Mouse (Mus musculus): ENCODE measurements around the gene Tcfl5. TPM values are rescaled to one million over a fixed set of nuclear protein-coding genes. Genes with fewer than 3 reads are reported as not detected.
A peak's percentile ranks its signal among the peaks of the same experiment; 100 is the strongest.

The Tcfl5 gene
- polyA plus RNA-seq, 1 experiment from 2014 or later, result 0.28 TPM

DNA sequence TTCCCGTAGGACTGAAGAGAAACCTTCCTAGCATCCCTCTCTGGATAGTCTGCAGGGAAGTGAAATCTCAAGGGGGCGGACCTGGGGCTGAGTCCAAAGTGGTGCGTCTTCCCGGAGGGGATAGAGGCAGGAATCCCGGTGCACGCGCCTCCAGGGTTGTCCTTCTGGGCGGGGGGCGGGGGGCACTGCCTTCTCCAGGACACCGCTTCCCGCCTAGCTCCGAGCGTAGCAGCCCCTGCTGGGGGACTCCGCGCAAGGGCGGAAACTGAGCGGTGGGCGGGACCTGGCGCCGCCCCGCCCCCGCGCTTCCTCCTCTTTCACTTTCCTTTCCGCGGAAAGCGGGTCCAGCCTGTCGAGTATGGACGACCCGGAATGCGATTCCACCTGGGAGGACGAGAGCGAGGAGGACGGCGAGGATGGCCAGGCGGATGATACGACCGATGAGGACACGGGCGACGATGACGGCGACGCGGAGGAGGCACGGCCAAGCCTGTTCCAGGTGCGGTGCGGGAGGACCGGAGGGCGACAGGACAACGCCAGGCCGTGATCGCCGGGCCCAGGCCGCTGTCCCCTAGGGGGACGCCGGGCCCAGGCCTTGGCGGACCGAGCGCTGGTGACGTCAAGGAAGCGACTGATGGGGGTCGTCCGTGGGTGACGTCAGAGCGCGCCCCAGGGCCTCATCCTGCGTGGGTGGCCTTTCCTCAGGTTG is 53.2 kb downstream of the Tcfl5 start, which contains the start of gene Ogfr:
TSS of gene Ogfr (plus strand) at position 123 of the 709 bp plus-strand sequence.
- H3K27me3 ChIP-seq (ENCODE audit: control insufficient read depth, insufficient read depth, low read length), result no peaks in the 10 kb centered on the region
- H3K9ac ChIP-seq (ENCODE audit: low read length), result peak within 1 kb of the TSS; percentile 90
- DNase-seq (ENCODE audit: low spot score), result peak; percentile 90
- 0% methylated on average over 66 of the region's 67 CpGs for WGBS
- peak within 1 kb of the TSS; percentile 81 for H3K4me2 ChIP-seq (ENCODE audit: low read depth, severe bottlenecking)
- H3K9me3 ChIP-seq (ENCODE audit: control insufficient read depth, low read length), result no peaks in the 10 kb centered on the region
- H3K4me3 ChIP-seq (ENCODE audit: low read depth, low read length), result peak within 1 kb of the TSS; percentile 93
- ATAC-seq (ENCODE audit: insufficient number of reproducible peaks, low FRiP score, low TSS enrichment, low read depth), result peak; percentile 91
- H3K36me3 ChIP-seq (ENCODE audit: control insufficient read depth, insufficient read depth, low read length), result peaks cover 14% of the 10 kb centered on the region; the same call in 1 of the 2 replicates
- peak within 1 kb of the TSS; percentile 86 for H3K27ac ChIP-seq (replicated peaks; ENCODE audit: low read depth, low read length)
- H3K4me1 ChIP-seq (ENCODE audit: control insufficient read depth, insufficient read depth, low read length), result peaks cover 7% of the 10 kb centered on the region; the same call in 1 of the 2 replicates

- ATAC-seq (ENCODE audit: insufficient number of reproducible peaks, low FRiP score, low TSS enrichment, low read depth), result peak; percentile 11; the same call in 1 of the 2 replicates
- 46% methylated on average over 6 of the region's 6 CpGs for WGBS
These were observed 53.8 kb downstream of the Tcfl5 start for GRCm38 (mm10) chr2:180588736-180589122.

GRCm38 (mm10) chr2:180583154-180583507 is 59.4 kb downstream of the Tcfl5 start:
- peak overlapping the region; percentile 84 for H3K9ac ChIP-seq (ENCODE audit: low read length)
- WGBS, result 31% methylated on average over 7 of the region's 7 CpGs
- H3K4me3 ChIP-seq (ENCODE audit: low read depth, low read length), result peak overlapping the region; percentile 80
- H3K27ac ChIP-seq (replicated peaks; ENCODE audit: low read depth, low read length), result no peak overlapping the region
- ATAC-seq (ENCODE audit: insufficient number of reproducible peaks, low FRiP score, low TSS enrichment, low read depth) (no peak; the same call in 1 of the 2 replicates), DNase-seq (ENCODE audit: low spot score) (no peak)
- peaks cover 3% of the 10 kb centered on the region; the same call in 1 of the 2 replicates for H3K36me3 ChIP-seq (ENCODE audit: control insufficient read depth, insufficient read depth, low read length)
- no peaks in the 10 kb centered on the region for H3K9me3 ChIP-seq (ENCODE audit: control insufficient read depth, low read length)
- H3K4me2 ChIP-seq (ENCODE audit: low read depth, severe bottlenecking), result peak overlapping the region; percentile 75
- H3K27me3 ChIP-seq (ENCODE audit: control insufficient read depth, insufficient read depth, low read length), result no peaks in the 10 kb centered on the region
- H3K4me1 ChIP-seq (ENCODE audit: control insufficient read depth, insufficient read depth, low read length), result peaks cover 6% of the 10 kb centered on the region; the same call in 1 of the 2 replicates

More at GRCm38 (mm10) chr2:180588736-180589122, 53.8 kb downstream of the Tcfl5 start:
- H3K9me3 ChIP-seq (ENCODE audit: control insufficient read depth, low read length), result no peaks in the 10 kb centered on the region
- H3K4me1 ChIP-seq (ENCODE audit: control insufficient read depth, insufficient read depth, low read length), result peaks cover 7% of the 10 kb centered on the region
- peak overlapping the region; percentile 90 for H3K9ac ChIP-seq (ENCODE audit: low read length)
- H3K36me3 ChIP-seq (ENCODE audit: control insufficient read depth, insufficient read depth, low read length), result peaks cover 13% of the 10 kb centered on the region; the same call in 1 of the 2 replicates
- no peaks in the 10 kb centered on the region for H3K27me3 ChIP-seq (ENCODE audit: control insufficient read depth, insufficient read depth, low read length)
- H3K4me3 ChIP-seq (ENCODE audit: low read depth, low read length), result peak overlapping the region; percentile 93
- no peak for DNase-seq (ENCODE audit: low spot score)
- peak overlapping the region; percentile 81 for H3K4me2 ChIP-seq (ENCODE audit: low read depth, severe bottlenecking)
- peak overlapping the region; percentile 86; the same call in 1 of the 2 replicates for H3K27ac ChIP-seq (replicated peaks; ENCODE audit: low read depth, low read length)

DNA sequence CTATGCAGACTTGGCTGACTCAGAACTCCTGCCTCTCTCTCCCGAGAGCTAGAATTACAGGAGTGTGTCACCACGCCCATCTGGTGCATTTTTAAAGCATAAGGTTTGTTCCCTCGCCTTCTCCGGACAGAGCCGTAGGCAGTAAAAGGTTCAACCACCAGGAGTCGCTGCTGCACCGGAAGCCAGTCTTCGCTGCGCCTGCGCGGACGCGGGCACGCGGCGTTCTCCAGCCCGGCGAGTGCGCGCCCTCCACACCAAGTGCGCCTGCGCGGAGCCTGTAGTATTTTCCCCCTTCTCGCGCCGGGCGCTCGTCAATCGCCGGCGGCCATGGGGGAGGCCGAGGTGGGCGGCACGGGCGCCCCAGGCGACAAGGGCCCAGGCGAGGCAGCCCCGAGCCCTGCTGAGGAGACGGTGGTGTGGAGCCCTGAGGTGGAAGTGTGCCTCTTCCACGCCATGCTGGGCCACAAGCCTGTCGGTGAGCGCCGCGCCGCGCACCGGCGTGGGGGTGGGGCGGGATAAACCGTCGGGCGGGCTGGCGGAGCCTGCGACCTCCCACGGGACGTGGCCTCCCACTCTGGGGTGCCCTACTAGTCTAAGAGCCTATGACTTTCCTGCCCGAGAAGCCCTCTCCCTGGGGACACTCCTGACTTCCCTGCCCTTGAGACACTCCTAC is 59.9 kb downstream of the Tcfl5 start:
- peak overlapping the region; percentile 75 for H3K4me2 ChIP-seq (ENCODE audit: low read depth, severe bottlenecking)
- H3K27me3 ChIP-seq (ENCODE audit: control insufficient read depth, insufficient read depth, low read length), result no peaks in the 10 kb centered on the region
- under 1% methylated on average over 56 of the region's 57 CpGs for WGBS
- DNase-seq (ENCODE audit: low spot score), result peak; percentile 100
- no peaks in the 10 kb centered on the region for H3K9me3 ChIP-seq (ENCODE audit: control insufficient read depth, low read length)
- peaks cover 6% of the 10 kb centered on the region; the same call in 1 of the 2 replicates for H3K4me1 ChIP-seq (ENCODE audit: control insufficient read depth, insufficient read depth, low read length)
- H3K4me3 ChIP-seq (ENCODE audit: low read depth, low read length), result peak overlapping the region; percentile 80
- 0 out of 2 replicates have a peak overlapping the region, but pooled peaks have one; percentile 9 for H3K27ac ChIP-seq (replicated peaks; ENCODE audit: low read depth, low read length)
- H3K36me3 ChIP-seq (ENCODE audit: control insufficient read depth, insufficient read depth, low read length), result peaks cover 3% of the 10 kb centered on the region; the same call in 1 of the 2 replicates
- peak; percentile 83 for ATAC-seq (ENCODE audit: insufficient number of reproducible peaks, low FRiP score, low TSS enrichment, low read depth)
- H3K9ac ChIP-seq (ENCODE audit: low read length), result peak overlapping the region; percentile 84

- Histone ChIP-seq H3K27ac (replicated peaks; ENCODE audit: low read depth, low read length) (no peak within 1 kb of the TSS), H3K27me3 (ENCODE audit: control insufficient read depth, insufficient read depth, low read length) (no peaks in the 10 kb centered on the region), H3K9me3 (ENCODE audit: control insufficient read depth, low read length) (no peaks in the 10 kb centered on the region), H3K4me2 (ENCODE audit: low read depth, severe bottlenecking) (no peak within 1 kb of the TSS), H3K4me1 (ENCODE audit: control insufficient read depth, insufficient read depth, low read length) (peaks cover 6% of the 10 kb centered on the region; the same call in 1 of the 2 replicates), H3K4me3 (ENCODE audit: low read depth, low read length) (no peak within 1 kb of the TSS), H3K36me3 (ENCODE audit: control insufficient read depth, insufficient read depth, low read length) (peaks cover 3% of the 10 kb centered on the region; the same call in 1 of the 2 replicates), H3K9ac (ENCODE audit: low read length) (no peak within 1 kb of the TSS)
- 80% methylated on average over 3 of the region's 3 CpGs for WGBS
- DNase-seq (ENCODE audit: low spot score), result no peak
- ATAC-seq (ENCODE audit: insufficient number of reproducible peaks, low FRiP score, low TSS enrichment, low read depth), result no peak
These were observed 61.5 kb downstream of the Tcfl5 start, which contains the start of gene Mrgbp for GRCm38 (mm10) chr2:180581002-180581401. TSS of gene Mrgbp (plus strand) at chr2:180581304.

DNA sequence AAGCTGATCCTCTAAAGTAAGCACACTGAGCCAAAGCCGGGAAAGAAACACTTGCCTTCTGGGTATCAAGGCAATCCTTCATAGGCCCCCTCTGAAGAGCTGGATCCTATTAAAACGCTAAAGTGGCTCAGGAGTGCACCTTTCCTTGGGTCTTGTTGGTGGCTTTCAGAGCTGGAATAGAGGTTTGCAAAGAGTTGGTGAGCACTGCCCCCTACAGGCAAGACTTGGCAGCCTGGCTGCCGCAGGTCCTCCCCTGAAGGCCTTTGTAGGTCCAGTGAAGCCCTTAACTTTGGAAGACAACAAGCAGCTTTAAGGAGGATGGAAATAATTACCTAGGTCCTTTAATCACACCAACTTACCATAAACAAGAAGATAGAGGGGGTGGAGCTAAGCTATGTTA is 63.8 kb downstream of the Tcfl5 start:
- DNase-seq (ENCODE audit: low spot score) (peak; percentile 86), ATAC-seq (ENCODE audit: insufficient number of reproducible peaks, low FRiP score, low TSS enrichment, low read depth) (no peak)
- Histone ChIP-seq H3K9ac (ENCODE audit: low read length) (no peak overlapping the region), H3K27me3 (ENCODE audit: control insufficient read depth, insufficient read depth, low read length) (no peaks in the 10 kb centered on the region), H3K9me3 (ENCODE audit: control insufficient read depth, low read length) (no peaks in the 10 kb centered on the region), H3K4me1 (ENCODE audit: control insufficient read depth, insufficient read depth, low read length) (peaks cover 9% of the 10 kb centered on the region), H3K4me2 (ENCODE audit: low read depth, severe bottlenecking) (no peak overlapping the region), H3K4me3 (ENCODE audit: low read depth, low read length) (no peak overlapping the region), H3K27ac (replicated peaks; ENCODE audit: low read depth, low read length) (no peak overlapping the region), H3K36me3 (ENCODE audit: control insufficient read depth, insufficient read depth, low read length) (no peaks in the 10 kb centered on the region)
- WGBS, result 5% methylated on average over 3 of the region's 3 CpGs

DNA sequence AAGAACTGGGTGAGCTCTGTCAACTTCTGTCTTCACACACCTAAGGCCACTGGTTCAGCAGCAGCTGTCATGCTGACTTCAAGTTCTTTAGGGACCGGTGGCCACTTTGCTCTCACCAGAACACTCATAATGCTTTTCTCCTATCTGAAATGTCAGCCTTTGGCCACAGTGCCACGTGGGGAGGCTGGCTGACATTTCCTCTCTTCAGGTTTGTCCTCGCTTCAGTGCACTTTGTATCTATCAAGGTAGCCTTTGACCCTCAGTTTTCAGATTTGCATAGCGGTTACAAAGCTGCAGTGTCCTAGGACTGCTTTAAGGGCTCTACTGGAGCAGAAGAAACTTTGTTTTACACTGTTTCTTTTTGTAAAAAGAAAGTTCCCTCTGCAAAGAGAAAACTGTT is 66.0 kb downstream of the Tcfl5 start:
- Histone ChIP-seq H3K4me3 (ENCODE audit: low read depth, low read length) (no peak overlapping the region), H3K27me3 (ENCODE audit: control insufficient read depth, insufficient read depth, low read length) (no peaks in the 10 kb centered on the region), H3K9me3 (ENCODE audit: control insufficient read depth, low read length) (no peaks in the 10 kb centered on the region), H3K27ac (replicated peaks; ENCODE audit: low read depth, low read length) (no peak overlapping the region), H3K9ac (ENCODE audit: low read length) (no peak overlapping the region), H3K4me1 (ENCODE audit: control insufficient read depth, insufficient read depth, low read length) (peaks cover 2% of the 10 kb centered on the region; the same call in 1 of the 2 replicates), H3K4me2 (ENCODE audit: low read depth, severe bottlenecking) (no peak overlapping the region), H3K36me3 (ENCODE audit: control insufficient read depth, insufficient read depth, low read length) (no peaks in the 10 kb centered on the region)
- 72% methylated on average over 4 of the region's 4 CpGs for WGBS
- ATAC-seq (ENCODE audit: insufficient number of reproducible peaks, low FRiP score, low TSS enrichment, low read depth) (no peak), DNase-seq (ENCODE audit: low spot score) (no peak)

All from limb, embryonic 11.5 days (tissue).